Mouse (Mus musculus) urinary bladder, postnatal 10 days (tissue): ENCODE measurements around the gene Tmc4.

Experiments used
- DNase-seq: peaks from one replicate; pipeline ENCODE4 v3.0.0; 2022; ENCODE audit warnings: low spot score

Gene Tmc4

DNA sequence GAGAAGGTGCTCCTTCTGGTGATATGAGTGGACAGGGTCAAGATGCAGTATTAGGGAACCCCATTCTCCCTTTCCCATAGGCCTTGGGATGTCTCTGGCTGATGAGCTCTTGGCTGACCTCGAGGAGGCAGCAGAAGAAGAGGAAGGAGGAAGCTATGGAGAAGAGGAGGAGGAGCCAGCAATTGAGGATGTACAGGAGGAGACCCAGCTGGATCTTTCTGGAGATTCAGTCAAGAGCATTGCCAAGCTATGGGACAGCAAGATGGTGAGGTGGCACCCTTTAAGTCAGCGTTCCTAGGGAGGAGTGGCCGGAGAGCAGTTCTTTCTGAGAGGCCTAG lies 46.9 kb downstream of the Tmc4 start:
- no peak for DNase-seq

DNA sequence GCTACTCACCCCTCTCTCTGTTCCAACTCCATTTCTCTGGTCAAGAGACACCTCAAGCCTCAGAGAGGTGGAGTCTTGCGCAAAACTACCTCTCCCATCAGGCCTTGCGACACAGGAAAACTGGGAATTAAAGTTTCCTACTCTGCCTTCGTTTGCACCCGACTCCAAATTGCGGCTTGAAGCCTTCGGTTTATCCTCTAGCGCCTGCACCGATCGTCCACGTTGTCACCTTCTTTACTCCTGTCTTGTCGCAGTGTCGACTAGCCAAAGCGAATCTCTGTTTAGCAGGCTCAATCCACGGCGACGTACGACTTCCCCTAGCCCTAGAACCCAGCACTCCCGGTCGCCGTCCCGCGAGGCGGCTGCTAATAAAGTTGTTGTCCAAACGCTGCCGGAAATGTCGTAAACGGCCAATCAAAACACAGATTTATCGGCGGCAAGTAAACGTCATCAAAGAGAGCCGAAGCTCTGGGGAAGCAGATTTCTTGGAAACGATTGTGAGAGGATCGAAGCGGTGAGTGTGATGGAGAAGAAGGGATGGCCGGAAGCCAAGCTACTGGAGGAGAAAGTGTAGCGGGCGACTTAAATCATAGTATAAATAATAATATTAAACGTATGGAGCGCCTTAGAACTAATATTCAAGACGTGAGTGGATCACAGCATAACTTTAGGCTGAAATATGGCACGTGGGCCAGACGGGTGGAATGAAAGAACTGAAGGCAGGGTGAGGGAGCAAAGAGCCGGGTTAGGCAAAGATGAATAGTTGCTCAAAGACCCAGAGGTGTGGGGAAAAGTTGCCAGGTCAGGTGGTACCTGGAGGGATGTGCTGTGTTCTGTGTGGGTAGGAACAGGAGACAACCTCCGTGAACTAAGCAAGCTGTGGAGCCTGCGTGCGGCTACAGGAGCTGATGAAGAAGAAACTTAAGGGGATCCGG lies 47.5 kb downstream of the Tmc4 start, which contains the start of the genes Tfpt and Prpf31:
TSS of gene Tfpt (minus strand) at position 387 of the 935 bp plus-strand sequence.
TSS of gene Prpf31 (plus strand) at position 443 of the 935 bp plus-strand sequence.
- DNase-seq, result peak; percentile 57

DNA sequence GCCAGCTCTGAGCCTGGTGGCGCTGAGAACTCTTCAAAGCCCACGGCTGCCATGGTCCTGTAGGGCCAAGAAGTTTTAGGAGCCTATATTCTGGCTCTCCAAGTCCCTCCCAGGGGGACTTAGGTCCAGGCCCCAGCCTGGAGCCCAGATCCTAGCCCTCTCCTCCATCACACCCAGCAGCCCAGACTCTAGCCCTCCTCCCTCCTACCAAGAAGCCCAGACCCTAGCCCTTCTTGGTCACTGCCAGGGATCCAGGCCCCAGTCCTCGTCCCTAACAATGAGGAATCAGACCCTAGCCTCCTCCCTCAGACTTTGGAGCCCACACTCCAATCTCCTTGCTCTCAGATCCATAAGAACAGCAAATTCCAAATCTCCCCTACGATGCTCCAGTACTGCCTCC lies 48.3 kb downstream of the Tmc4 start:
- no peak for DNase-seq

DNA sequence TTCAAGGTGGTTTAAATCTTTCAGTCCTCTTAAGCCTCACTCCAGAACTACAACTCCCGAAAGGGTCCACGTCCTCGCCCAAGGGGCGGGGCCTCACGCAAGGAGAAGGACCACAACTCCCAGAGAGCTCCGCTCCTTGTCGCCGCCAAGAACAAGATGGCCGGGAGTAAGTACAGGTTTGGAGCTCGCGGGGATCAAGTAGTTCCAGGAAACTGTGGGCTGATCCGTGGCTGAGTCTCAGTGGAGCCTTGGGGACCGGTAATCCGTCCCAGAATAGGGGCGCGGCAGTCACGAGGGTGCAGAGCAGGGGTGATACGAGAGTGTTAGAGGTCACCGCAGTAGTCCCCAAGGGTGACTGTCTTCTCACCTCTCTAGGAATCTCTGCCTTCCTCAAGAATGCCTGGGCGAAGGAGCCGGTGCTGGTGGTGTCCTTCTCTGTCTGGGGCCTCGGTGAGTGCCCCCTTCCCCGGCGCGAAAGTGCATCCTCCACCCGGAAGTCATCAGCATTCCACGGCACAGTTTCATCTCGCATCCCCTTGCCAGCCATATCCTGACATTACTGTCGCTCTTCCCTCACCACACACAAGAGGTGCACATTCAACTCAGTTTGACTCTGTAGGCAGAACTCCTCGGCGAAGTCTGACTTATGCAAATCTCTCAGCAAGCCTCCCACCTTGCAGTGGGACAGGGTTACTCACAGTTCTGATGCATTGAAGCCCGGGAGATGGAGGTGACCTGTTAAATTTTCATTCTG lies 59.9 kb downstream of the Tmc4 start, which contains the start of gene Ndufa3:
TSS of gene Ndufa3 (plus strand) at position 132 of the 754 bp plus-strand sequence.
- no peak for DNase-seq

DNA sequence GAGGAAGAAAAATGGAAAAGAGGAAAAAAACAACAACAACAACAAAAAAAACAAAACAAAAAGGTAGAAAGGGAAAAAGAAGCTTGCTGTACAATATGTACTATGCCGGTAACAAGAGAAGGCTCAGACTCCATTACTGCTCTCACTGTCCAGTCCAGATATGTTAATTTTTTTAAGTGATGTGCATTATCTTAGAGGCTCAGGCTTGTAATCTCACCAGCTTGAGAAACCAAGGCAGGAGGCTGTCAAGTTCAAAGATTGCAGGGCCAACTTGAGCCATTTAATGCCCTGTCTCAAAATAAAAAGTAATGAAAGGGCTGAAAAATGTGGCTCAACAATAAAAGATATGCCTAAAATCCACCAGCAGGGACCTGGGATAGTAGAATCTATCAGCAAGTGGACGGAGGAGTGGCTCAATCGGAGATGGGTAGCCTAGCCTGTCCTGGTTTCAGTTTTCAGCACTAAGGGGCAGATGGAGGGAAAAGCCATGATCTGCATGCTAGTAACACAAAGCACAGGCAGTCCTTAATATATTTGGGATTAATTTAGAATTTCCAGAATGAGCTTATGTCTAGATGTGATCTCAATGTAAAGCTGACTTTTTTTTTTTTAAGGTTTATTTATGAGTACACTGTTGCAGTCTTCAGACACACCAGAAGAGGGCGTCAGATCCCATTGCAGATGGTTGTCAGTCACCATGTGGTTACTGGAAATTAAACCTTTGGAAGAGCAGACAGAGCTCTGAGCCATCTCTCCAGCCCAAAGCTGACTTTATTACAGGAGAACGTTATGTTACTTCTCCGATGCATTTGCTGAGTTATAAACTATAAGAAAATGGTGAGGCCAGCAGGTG lies 60.7 kb downstream of the Tmc4 start:
- no peak for DNase-seq

DNA sequence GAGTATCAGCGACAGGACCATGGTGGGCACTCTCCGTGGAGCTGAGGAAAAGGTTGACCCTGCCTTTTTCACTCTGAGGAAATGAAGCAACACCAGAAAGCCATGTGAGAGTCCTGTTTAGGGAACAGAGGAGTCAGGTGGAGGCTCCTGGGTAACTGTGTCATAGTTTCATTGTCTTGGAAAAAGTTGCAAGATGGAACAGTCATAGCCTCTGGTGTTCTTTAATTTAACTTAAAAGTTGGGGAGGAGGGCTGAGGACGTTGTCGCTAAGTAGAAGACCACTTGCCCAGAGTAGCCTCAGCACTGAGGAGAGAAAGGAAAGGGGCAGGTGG lies 61.3 kb downstream of the Tmc4 start, which contains the start of gene Oscar:
TSS of gene Oscar (minus strand) at position 101 of the 332 bp plus-strand sequence.
- no peak for DNase-seq
